Mouse (Mus musculus) liver, embryonic 14.5 days (tissue): ENCODE results near the gene 2310007B03Rik.

Experiments
- CTCF ChIP-seq: IDR thresholded peaks from 2 replicates; pipeline ENCODE4 v1.5.1; 2016; ENCODE audit warnings: antibody characterized with exemption, low read depth, control low read depth
- EP300 ChIP-seq: IDR thresholded peaks from 2 replicates; pipeline ENCODE4 v1.6.1; 2016; ENCODE audit warnings: antibody characterized with exemption, low read depth

DNA sequence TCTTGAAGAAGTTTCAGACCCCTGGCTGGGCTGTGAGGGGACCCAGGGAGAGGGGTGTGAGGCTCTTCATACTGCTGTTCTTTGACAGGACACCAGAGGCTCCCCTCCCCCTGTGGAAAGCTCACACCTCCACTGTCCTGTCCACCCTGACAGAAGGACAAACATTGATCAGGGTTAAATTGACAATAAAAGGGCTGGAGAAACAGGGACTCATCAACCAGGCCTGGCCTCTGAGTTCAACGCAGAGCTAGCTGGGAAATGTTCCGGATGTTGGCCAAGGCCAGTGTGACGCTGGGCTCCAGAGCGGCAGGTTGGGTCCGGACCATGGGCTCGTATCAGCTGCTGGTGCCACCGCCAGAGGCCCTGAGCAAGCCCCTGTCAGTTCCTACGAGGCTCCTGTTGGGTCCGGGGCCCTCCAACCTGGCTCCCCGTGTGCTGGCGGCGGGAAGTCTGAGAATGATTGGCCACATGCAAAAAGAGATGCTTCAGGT is 25.7 kb downstream of the 2310007B03Rik start, which contains the start of gene Agxt:
- TF ChIP-seq CTCF: no peak
- TF ChIP-seq EP300: no peak
